Mouse (Mus musculus): ENCODE measurements around the gene Lipc.

The Lipc gene

GRCm38 (mm10) chr9:70958381-70958780 lies 6.4 kb upstream of the Lipc start:
- no peak for DNase-seq (ENCODE audit: extremely low spot score, low spot score)

- no peak for DNase-seq (ENCODE audit: extremely low spot score, low spot score)
These were observed 5.7 kb upstream of the Lipc start for GRCm38 (mm10) chr9:70957717-70958116.

DNA sequence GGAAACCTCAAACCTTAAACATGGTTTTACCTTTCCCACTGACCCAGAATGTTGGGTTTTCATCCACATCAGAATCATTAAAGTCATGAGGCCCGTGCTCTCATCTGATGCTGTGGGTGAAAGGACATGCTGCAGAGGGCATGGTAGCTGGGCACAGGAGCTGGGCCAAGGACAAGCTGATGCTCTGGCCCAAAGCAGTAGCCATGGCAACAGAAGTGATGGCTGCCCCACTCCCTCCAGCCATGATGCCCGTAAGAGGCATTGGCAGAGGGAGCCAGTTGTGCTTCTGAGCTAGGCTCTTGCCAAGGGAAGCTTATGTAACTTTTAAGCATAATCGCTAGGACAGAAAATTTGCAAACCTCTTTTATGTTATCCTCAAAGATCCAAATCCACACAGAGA lies 2.2 kb upstream of the Lipc start:
- DNase-seq (ENCODE audit: extremely low spot score, low spot score), result no peak

- DNase-seq (ENCODE audit: extremely low spot score, low spot score), result no peak
These were observed 2.7 kb downstream of the Lipc start for GRCm38 (mm10) chr9:70949336-70949735.

- DNase-seq (ENCODE audit: extremely low spot score, low spot score), result no peak
These were observed 4.7 kb downstream of the Lipc start for GRCm38 (mm10) chr9:70947312-70947711.

- no peak for DNase-seq (ENCODE audit: extremely low spot score, low spot score)
These were observed 9.2 kb downstream of the Lipc start for GRCm38 (mm10) chr9:70942686-70943333.

GRCm38 (mm10) chr9:70939752-70940501 lies 12.1 kb downstream of the Lipc start:
- no peak for DNase-seq (ENCODE audit: extremely low spot score, low spot score)

GRCm38 (mm10) chr9:70938850-70939249 lies 13.2 kb downstream of the Lipc start:
- DNase-seq (ENCODE audit: extremely low spot score, low spot score), result no peak

DNA sequence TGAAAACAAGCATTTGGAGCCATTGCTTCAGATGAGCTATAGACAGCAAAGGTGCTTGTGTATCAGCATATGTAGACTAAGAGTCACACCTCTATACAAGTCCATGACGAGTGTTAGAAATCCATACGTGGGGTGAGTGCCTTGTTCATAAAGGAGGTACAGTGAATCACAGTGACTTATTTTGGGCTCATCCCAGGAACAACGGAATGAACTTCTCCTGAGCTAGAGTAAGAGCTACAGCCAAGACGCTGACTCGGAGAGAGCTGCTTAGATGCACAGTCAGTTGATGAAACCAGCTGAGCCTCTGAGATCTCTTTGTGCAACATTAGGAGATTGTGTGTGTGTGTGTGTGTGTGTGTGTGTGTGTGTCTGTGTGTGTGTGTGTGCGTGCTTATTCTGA lies 13.9 kb downstream of the Lipc start:
- DNase-seq (ENCODE audit: extremely low spot score, low spot score), result no peak

DNA sequence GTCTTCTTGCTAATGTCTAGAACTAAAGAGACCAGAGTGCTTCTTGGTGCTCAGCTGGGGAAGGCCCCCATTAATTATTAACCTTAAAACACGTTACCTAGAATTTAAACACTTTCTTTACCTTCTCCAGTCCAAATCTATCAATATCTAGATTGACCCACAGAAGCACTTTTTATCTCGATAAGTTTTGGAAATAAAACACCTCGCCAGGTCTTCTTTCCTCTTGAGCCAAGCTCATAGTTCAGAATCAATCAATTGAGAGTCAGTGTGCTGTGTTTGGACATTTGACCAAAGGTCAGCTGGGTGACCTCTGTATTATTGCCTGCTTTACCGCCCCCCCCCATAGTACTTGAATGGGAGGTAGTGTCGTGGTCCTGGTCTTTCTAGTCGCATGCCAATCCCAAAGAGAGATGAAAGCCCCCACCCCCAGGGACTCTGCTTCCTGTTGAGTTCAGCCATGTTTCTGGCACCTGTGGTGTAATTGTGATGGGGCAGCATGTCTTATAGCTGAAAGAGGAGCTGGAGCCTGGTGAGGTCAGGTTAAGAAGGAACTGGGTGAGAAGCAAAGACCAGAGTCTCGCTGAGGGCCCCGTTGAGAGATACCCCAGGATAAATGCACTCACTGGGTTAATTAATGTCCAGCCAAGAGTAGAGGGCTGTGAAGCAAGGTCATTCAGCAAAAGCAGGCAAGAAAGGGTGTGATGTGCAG lies 17.3 kb downstream of the Lipc start:
- DNase-seq (ENCODE audit: extremely low spot score, low spot score), result no peak

DNA sequence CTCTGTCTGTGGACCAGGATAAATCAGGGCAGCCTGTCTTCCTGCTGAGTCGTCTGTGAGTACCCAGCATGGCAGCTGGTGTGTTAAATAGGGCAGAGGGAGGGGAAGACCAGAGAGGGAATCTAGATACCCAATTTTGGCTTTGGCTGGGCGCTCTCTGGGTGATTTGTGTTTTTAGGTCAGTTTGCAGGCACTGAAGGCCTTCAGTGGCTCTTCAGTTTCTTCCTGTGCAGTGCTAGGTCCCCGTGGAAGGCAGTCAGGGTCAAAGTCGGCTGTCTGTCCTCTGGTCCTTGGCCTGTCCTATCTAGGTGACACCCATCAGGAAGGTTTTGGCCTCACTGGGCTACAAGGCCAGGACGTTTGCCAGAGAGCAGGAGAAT lies 21.4 kb downstream of the Lipc start:
- no peak for DNase-seq (ENCODE audit: extremely low spot score, low spot score)

- DNase-seq (ENCODE audit: extremely low spot score, low spot score), result peak; percentile 43
These were observed 22.0 kb downstream of the Lipc start for GRCm38 (mm10) chr9:70929840-70930640.

- no peak for DNase-seq (ENCODE audit: extremely low spot score, low spot score)
These were observed 23.6 kb downstream of the Lipc start for GRCm38 (mm10) chr9:70928472-70928871.

GRCm38 (mm10) chr9:70927701-70928100 lies 24.3 kb downstream of the Lipc start:
- no peak for DNase-seq (ENCODE audit: extremely low spot score, low spot score)

DNA sequence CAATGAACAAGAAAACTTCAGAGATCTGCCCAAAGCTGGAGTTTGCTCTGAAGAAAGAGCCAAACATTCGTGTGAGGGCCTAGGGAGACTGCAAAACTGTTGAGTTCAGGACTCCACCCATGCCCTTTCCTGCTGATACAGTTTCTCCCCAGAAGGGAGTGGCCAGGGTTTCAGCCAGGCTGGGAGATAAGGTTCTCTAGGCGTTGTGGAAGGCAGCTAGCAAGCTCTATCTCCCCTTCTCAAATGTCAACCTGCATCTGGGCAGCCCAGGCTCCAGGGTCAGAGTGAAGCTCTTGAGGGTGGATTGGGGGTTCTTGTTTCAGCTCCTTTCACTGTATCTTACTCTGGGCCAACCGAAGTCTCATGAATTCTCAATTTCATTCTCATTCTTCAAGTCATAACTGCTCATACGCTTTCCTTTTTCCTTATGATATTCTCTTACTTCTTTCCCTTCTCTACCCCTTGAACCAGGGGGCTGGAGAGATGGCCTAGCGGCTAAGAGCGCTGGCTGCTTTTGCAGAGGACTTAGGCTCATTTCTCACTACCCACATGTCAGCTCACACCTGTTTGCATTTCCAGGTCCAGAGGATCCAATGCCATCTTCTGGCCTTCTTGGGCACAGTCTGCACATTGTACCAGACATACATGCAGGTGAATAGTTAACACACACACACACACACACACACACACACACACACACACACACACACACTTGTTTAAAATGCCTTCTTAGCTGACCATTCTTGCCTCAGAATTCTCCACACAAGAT lies 25.0 kb downstream of the Lipc start:
- no peak for DNase-seq (ENCODE audit: extremely low spot score, low spot score)

GRCm38 (mm10) chr9:70925225-70925624 lies 26.8 kb downstream of the Lipc start:
- no peak for DNase-seq (ENCODE audit: extremely low spot score, low spot score)

DNA sequence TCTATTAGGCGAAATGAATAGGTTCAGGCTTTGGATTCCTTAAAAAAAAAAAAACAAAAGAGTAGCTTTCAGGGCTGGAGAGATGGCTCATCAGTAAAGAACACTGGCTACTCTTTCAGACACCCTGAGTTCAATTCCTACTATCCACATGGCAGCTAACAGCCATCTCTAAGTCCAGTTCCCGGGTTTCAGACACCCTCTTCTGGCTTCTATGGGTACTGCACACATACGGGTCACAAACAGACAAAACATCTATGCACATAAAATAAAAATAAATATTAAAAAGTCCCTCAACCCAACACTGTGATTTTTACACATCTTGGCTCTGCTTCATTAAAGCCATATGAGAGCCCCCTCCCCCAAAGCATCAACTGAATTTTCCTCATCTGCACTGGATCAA lies 27.3 kb downstream of the Lipc start:
- no peak for DNase-seq (ENCODE audit: extremely low spot score, low spot score)

DNA sequence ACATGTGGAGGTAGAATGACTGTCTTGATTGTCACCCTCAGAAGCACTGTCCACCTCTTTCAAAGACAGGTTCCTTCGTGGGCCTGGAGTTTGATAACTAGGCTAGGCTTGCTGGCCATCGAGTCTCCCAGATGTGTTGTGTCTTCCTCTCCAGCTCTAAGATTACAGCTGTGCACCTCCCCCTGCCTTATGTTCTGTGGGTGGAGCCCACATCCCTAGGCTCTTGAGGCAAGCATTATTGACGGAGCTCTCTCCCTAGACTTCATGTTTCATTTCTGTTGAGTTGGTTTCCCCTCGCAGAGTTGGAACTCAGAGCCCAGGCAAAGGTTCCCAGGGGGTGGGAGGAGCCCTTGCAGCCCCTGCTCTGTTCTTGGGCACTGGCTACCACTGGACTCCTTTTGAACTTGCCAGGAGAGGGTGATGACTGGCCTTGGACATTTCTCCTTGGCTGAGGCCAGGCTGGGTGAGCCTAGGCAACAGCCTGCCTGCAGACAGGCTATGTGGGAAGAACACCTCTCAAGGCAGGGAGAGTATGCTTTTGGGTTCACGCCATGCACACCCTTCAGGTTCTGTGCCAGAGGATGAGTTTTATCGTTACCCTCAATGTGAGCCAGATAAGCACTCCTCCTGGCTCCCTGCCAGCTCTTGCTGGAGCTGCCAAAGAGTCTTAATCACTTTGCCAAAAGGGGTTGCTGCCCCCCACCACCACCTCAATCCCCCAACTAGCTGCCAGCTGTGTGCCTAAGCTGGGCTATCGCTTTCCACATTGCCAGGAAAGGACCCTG lies 30.1 kb downstream of the Lipc start:
- no peak for DNase-seq (ENCODE audit: extremely low spot score, low spot score)

DNA sequence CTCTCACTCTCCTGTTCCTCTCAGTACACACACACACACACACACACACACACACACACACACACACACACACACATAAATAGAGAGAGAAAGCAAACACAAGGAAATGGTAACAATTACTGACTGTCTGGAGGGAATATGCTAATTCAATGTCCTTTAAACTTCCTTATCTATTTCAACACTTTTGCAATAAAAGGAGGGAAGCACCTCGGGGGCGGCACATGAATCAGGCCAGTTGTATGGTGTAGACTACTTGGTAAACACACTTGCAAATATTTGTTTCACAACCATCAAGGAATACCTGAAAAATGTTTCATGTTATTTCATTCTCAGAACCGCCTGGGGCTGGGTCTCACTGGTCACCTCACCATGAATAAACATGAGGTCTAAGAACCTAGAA lies 30.9 kb downstream of the Lipc start:
- DNase-seq (ENCODE audit: extremely low spot score, low spot score), result no peak

GRCm38 (mm10) chr9:70919271-70919670 lies 32.8 kb downstream of the Lipc start:
- DNase-seq (ENCODE audit: extremely low spot score, low spot score), result no peak
